Mouse (Mus musculus): ENCODE measurements at regions not wholly inside any gene's neighbourhood (a gene's known extent, or its start where the extent isn't known, plus 50 kb on each side); places are given as distances from the start of the nearest gene placed in this dataset.
A peak's percentile ranks its signal among the peaks of the same experiment; 100 is the strongest.

GRCm38 (mm10) chr10:37397271-37397991 lies 258.7 kb upstream of the Marcks start:
- WGBS (ENCODE audit: insufficient replicate concordance) = 5% methylated on average over 18 of the region's 18 CpGs
- ATAC-seq (ENCODE audit: low read depth) (peak; percentile 34; the same call in 1 of the 2 replicates), DNase-seq (no peak)
- H3K9ac ChIP-seq = no peak overlapping the region
- H3K4me2 ChIP-seq = peak overlapping the region; percentile 53
- H3K4me3 ChIP-seq (replicated peaks) = peak overlapping the region; percentile 26
- H3K27ac ChIP-seq = no peak overlapping the region
- no peaks in the 10 kb centered on the region for H3K9me3 ChIP-seq (replicated peaks)
- H3K27me3 ChIP-seq = no peaks in the 10 kb centered on the region
- no peaks in the 10 kb centered on the region for H3K36me3 ChIP-seq
- H3K4me1 ChIP-seq (replicated peaks) = no peaks in the 10 kb centered on the region

GRCm38 (mm10) chr10:37390011-37390410 lies 251.3 kb upstream of the Marcks start:
- Histone ChIP-seq H3K4me3 (replicated peaks) (no peak overlapping the region), H3K9me3 (replicated peaks) (no peaks in the 10 kb centered on the region), H3K27me3 (no peaks in the 10 kb centered on the region), H3K36me3 (no peaks in the 10 kb centered on the region), H3K4me2 (no peak overlapping the region), H3K27ac (no peak overlapping the region), H3K9ac (no peak overlapping the region), H3K4me1 (replicated peaks) (no peaks in the 10 kb centered on the region)
- no peak for ATAC-seq (ENCODE audit: low read depth)
- DNase-seq = no peak
- WGBS (ENCODE audit: insufficient replicate concordance) = 53% methylated on average over 3 of the region's 3 CpGs

- no peak overlapping the region for H3K4me2 ChIP-seq
- no peak overlapping the region for H3K27ac ChIP-seq
- H3K27me3 ChIP-seq = no peaks in the 10 kb centered on the region
- ATAC-seq (ENCODE audit: low read depth) = no peak
- no peak for DNase-seq
- H3K9me3 ChIP-seq (replicated peaks) = no peaks in the 10 kb centered on the region
- no peak overlapping the region for H3K9ac ChIP-seq
- no peak overlapping the region for H3K4me3 ChIP-seq (replicated peaks)
- no peaks in the 10 kb centered on the region for H3K36me3 ChIP-seq
- H3K4me1 ChIP-seq (replicated peaks) = no peaks in the 10 kb centered on the region
These were observed 247.5 kb upstream of the Marcks start for GRCm38 (mm10) chr10:37386216-37386615.

GRCm38 (mm10) chr10:37380024-37380423 lies 241.3 kb upstream of the Marcks start:
- Histone ChIP-seq H3K36me3 (no peaks in the 10 kb centered on the region), H3K27me3 (no peaks in the 10 kb centered on the region), H3K4me1 (replicated peaks) (no peaks in the 10 kb centered on the region), H3K9me3 (replicated peaks) (no peaks in the 10 kb centered on the region), H3K4me3 (replicated peaks) (no peak overlapping the region), H3K4me2 (no peak overlapping the region), H3K27ac (no peak overlapping the region), H3K9ac (no peak overlapping the region)
- no peak for DNase-seq
- WGBS (ENCODE audit: insufficient replicate concordance) = 55% methylated on average over 1 of the region's 1 CpGs
- ATAC-seq (ENCODE audit: low read depth) = no peak

GRCm38 (mm10) chr10:37378002-37378702 lies 239.4 kb upstream of the Marcks start:
- WGBS (ENCODE audit: insufficient replicate concordance) = 42% methylated on average over 4 of the region's 4 CpGs
- no peaks in the 10 kb centered on the region for H3K36me3 ChIP-seq
- DNase-seq (no peak), ATAC-seq (ENCODE audit: low read depth) (no peak)
- H3K4me1 ChIP-seq (replicated peaks) = no peaks in the 10 kb centered on the region
- H3K4me3 ChIP-seq (replicated peaks) = no peak overlapping the region
- no peak overlapping the region for H3K27ac ChIP-seq
- no peaks in the 10 kb centered on the region for H3K27me3 ChIP-seq
- H3K9me3 ChIP-seq (replicated peaks) = no peaks in the 10 kb centered on the region
- H3K4me2 ChIP-seq = no peak overlapping the region
- no peak overlapping the region for H3K9ac ChIP-seq

- H3K9ac ChIP-seq = no peak overlapping the region
- H3K4me1 ChIP-seq (replicated peaks) = no peaks in the 10 kb centered on the region
- WGBS (ENCODE audit: insufficient replicate concordance) = 68% methylated on average over 1 of the region's 1 CpGs
- no peaks in the 10 kb centered on the region for H3K9me3 ChIP-seq (replicated peaks)
- no peaks in the 10 kb centered on the region for H3K27me3 ChIP-seq
- DNase-seq (no peak), ATAC-seq (ENCODE audit: low read depth) (no peak)
- no peak overlapping the region for H3K27ac ChIP-seq
- no peak overlapping the region for H3K4me2 ChIP-seq
- no peaks in the 10 kb centered on the region for H3K36me3 ChIP-seq
- H3K4me3 ChIP-seq (replicated peaks) = no peak overlapping the region
These were observed 238.7 kb upstream of the Marcks start for GRCm38 (mm10) chr10:37377258-37378001.

GRCm38 (mm10) chr10:37376172-37376571 lies 237.5 kb upstream of the Marcks start:
- H3K4me2 ChIP-seq = no peak overlapping the region
- no peak for DNase-seq
- H3K27me3 ChIP-seq = no peaks in the 10 kb centered on the region
- H3K9ac ChIP-seq = no peak overlapping the region
- no peaks in the 10 kb centered on the region for H3K9me3 ChIP-seq (replicated peaks)
- H3K4me1 ChIP-seq (replicated peaks) = no peaks in the 10 kb centered on the region
- 37% methylated on average over 1 of the region's 1 CpGs for WGBS (ENCODE audit: insufficient replicate concordance)
- no peak for ATAC-seq (ENCODE audit: low read depth)
- H3K27ac ChIP-seq = no peak overlapping the region
- H3K36me3 ChIP-seq = no peaks in the 10 kb centered on the region
- H3K4me3 ChIP-seq (replicated peaks) = no peak overlapping the region

GRCm38 (mm10) chr10:37375648-37376047 lies 236.9 kb upstream of the Marcks start:
- 86% methylated on average over 1 of the region's 1 CpGs for WGBS (ENCODE audit: insufficient replicate concordance)
- no peak overlapping the region for H3K4me3 ChIP-seq (replicated peaks)
- H3K4me2 ChIP-seq = no peak overlapping the region
- no peaks in the 10 kb centered on the region for H3K9me3 ChIP-seq (replicated peaks)
- no peaks in the 10 kb centered on the region for H3K36me3 ChIP-seq
- no peak overlapping the region for H3K27ac ChIP-seq
- no peak overlapping the region for H3K9ac ChIP-seq
- H3K4me1 ChIP-seq (replicated peaks) = no peaks in the 10 kb centered on the region
- H3K27me3 ChIP-seq = no peaks in the 10 kb centered on the region
- DNase-seq (no peak), ATAC-seq (ENCODE audit: low read depth) (no peak)

GRCm38 (mm10) chr10:37368997-37369679 lies 230.4 kb upstream of the Marcks start:
- no peak overlapping the region for H3K9ac ChIP-seq
- H3K4me1 ChIP-seq (replicated peaks) = no peaks in the 10 kb centered on the region
- WGBS (ENCODE audit: insufficient replicate concordance) = 64% methylated on average over 5 of the region's 5 CpGs
- ATAC-seq (ENCODE audit: low read depth) (no peak), DNase-seq (no peak)
- H3K36me3 ChIP-seq = no peaks in the 10 kb centered on the region
- no peak overlapping the region for H3K27ac ChIP-seq
- H3K27me3 ChIP-seq = no peaks in the 10 kb centered on the region
- H3K9me3 ChIP-seq (replicated peaks) = no peaks in the 10 kb centered on the region
- no peak overlapping the region for H3K4me3 ChIP-seq (replicated peaks)
- H3K4me2 ChIP-seq = no peak overlapping the region

GRCm38 (mm10) chr10:37367796-37368195 lies 229.1 kb upstream of the Marcks start:
- H3K27ac ChIP-seq = no peak overlapping the region
- H3K4me3 ChIP-seq (replicated peaks) = no peak overlapping the region
- no peak overlapping the region for H3K9ac ChIP-seq
- no peaks in the 10 kb centered on the region for H3K27me3 ChIP-seq
- H3K4me1 ChIP-seq (replicated peaks) = no peaks in the 10 kb centered on the region
- no peaks in the 10 kb centered on the region for H3K9me3 ChIP-seq (replicated peaks)
- no peaks in the 10 kb centered on the region for H3K36me3 ChIP-seq
- no peak overlapping the region for H3K4me2 ChIP-seq
- DNase-seq (no peak), ATAC-seq (ENCODE audit: low read depth) (no peak)
- 78% methylated on average over 4 of the region's 4 CpGs for WGBS (ENCODE audit: insufficient replicate concordance)

- no peak overlapping the region for H3K9ac ChIP-seq
- no peaks in the 10 kb centered on the region for H3K4me1 ChIP-seq (replicated peaks)
- H3K4me2 ChIP-seq = no peak overlapping the region
- H3K27me3 ChIP-seq = no peaks in the 10 kb centered on the region
- no peak overlapping the region for H3K4me3 ChIP-seq (replicated peaks)
- ATAC-seq (ENCODE audit: low read depth) (no peak), DNase-seq (no peak)
- 43% methylated on average over 4 of the region's 4 CpGs for WGBS (ENCODE audit: insufficient replicate concordance)
- no peak overlapping the region for H3K27ac ChIP-seq
- no peaks in the 10 kb centered on the region for H3K36me3 ChIP-seq
- no peaks in the 10 kb centered on the region for H3K9me3 ChIP-seq (replicated peaks)
These were observed 225.8 kb upstream of the Marcks start for GRCm38 (mm10) chr10:37364506-37364905.

Measured in liver, embryonic 13.5 days (tissue).